Mouse (Mus musculus): ENCODE results near the gene Gm9803. TPM values are rescaled to one million over a fixed set of nuclear protein-coding genes. Genes with fewer than 3 reads are reported as not detected.
A peak's percentile ranks its signal among the peaks of the same experiment; 100 is the strongest.

Gm9803 gene
- total and polyA plus RNA-seq, 2 experiments from 2014 or later = 20.8 to 49.6 TPM

DNA sequence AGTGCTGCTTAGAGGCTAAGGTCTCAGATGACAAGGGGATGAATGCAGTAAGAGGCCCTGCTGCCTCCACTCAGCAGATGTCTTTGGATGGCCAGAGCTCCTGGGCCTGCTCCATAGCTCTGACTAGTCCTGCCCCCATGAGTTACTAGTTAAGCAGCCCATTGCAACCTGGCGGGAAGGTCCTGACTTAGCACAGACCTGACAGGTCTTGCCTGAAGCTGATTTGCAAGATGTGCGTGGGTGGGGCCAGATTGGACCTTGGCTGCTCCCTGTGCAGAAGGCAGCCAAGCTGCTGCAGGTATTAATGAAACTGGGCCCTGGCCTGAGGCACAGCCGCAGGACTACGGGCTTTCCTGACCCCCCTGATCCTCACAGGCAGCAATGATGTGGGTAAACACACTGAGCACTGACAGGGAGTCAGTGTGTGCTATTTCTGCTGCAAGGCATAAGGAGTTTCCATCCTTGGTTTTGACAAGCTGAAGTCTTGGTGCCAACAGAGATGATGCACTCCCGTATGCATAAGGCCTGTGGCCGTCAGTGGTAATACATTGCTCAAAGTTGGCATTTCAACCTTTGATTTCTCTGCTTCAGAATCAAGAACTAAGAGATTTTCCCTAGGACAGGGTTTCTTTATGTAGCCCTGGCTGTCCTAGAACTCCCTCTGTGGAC, 6.8 kb upstream of the Gm9803 start:
- ATAC-seq (ENCODE audit: low FRiP score) (peak; percentile 48; the same call in 1 of the 2 replicates), DNase-seq (ENCODE audit: low spot score) (no peak)
- 69% methylated on average over 6 of the region's 6 CpGs for WGBS
- no peak overlapping the region for H3K4me2 ChIP-seq (ENCODE audit: low read depth, low read length, poor library complexity, severe bottlenecking)
- H3K36me3 ChIP-seq (ENCODE audit: insufficient read depth, low read length) = peaks cover 2% of the 10 kb centered on the region; the same call in 1 of the 2 replicates
- H3K27me3 ChIP-seq (ENCODE audit: insufficient read depth, low read length) = no peaks in the 10 kb centered on the region
- H3K9me3 ChIP-seq (ENCODE audit: low read length) = no peaks in the 10 kb centered on the region
- no peak overlapping the region for H3K9ac ChIP-seq (replicated peaks; ENCODE audit: low read length, poor library complexity, severe bottlenecking)
- H3K4me1 ChIP-seq (ENCODE audit: insufficient read depth, low read length) = no peaks in the 10 kb centered on the region
- TF ChIP-seq CTCF (IDR thresholded peaks at IDR 0.05) = 0 out of 2 replicates have a peak, but pooled peaks have one; percentile 2
- no peak overlapping the region for H3K4me3 ChIP-seq (ENCODE audit: low read depth, low read length)
- H3K27ac ChIP-seq (ENCODE audit: low read depth, low read length) = no peak overlapping the region; the same call in 1 of the 2 replicates

DNA sequence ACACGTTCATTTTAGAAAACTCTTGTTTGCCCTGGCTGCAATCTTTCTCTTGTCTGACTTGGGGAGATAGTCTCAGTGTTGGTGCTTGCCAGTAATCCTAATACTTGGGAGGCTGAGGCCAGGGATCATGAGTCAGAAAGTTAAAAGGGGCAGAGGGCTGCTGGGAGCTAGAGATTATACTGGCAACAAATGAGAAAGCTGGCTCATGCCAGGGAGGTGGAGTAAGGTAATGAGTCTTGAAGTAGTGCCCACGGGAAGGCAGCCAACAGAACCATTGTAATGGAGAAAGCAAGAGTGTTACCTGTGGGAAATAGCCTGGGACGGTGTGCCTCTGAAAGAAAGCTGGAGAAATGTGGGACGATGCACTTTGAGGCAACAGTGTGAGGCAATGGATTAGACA, 6.0 kb upstream of the Gm9803 start:
- H3K27ac ChIP-seq (ENCODE audit: low read depth, low read length) = no peak overlapping the region
- H3K4me1 ChIP-seq (ENCODE audit: insufficient read depth, low read length) = no peaks in the 10 kb centered on the region
- H3K9me3 ChIP-seq (ENCODE audit: low read length) = no peaks in the 10 kb centered on the region
- no peaks in the 10 kb centered on the region for H3K36me3 ChIP-seq (ENCODE audit: insufficient read depth, low read length)
- ATAC-seq (ENCODE audit: low FRiP score) = no peak
- no peaks in the 10 kb centered on the region for H3K27me3 ChIP-seq (ENCODE audit: insufficient read depth, low read length)
- no peak overlapping the region for H3K4me2 ChIP-seq (ENCODE audit: low read depth, low read length, poor library complexity, severe bottlenecking)
- DNase-seq (ENCODE audit: low spot score) = peak; percentile 48
- H3K4me3 ChIP-seq (ENCODE audit: low read depth, low read length) = no peak overlapping the region
- no peak for TF ChIP-seq CTCF (IDR thresholded peaks at IDR 0.05)
- H3K9ac ChIP-seq (replicated peaks; ENCODE audit: low read length, poor library complexity, severe bottlenecking) = no peak overlapping the region
- 55% methylated on average over 4 of the region's 4 CpGs for whole genome bisulfite sequencing

DNA sequence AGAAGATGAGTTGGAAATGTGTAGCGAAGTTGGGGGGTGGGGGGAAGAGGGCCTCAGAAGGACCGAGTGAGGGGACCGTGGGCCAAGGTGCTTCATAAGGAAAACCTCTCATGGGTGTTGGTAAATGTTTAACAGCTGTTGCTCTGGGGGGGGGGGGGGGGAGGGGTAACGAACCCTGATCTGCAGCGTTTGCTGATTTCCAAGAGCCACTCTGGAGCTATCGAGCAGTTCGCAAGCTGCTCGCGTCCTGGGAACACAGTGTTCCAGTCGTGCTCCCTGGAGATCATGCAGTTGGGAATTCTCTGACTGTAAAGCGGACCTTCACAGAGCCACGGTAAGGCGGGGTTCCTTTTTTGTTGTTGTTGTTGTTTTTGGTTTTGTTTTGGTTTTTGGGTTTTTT, 5.5 kb upstream of the Gm9803 start:
- Histone ChIP-seq H3K4me2 (ENCODE audit: low read depth, low read length, poor library complexity, severe bottlenecking) (no peak overlapping the region), H3K36me3 (ENCODE audit: insufficient read depth, low read length) (no peaks in the 10 kb centered on the region), H3K4me3 (ENCODE audit: low read depth, low read length) (no peak overlapping the region), H3K27me3 (ENCODE audit: insufficient read depth, low read length) (no peaks in the 10 kb centered on the region), H3K27ac (ENCODE audit: low read depth, low read length) (no peak overlapping the region), H3K9ac (replicated peaks; ENCODE audit: low read length, poor library complexity, severe bottlenecking) (no peak overlapping the region), H3K9me3 (ENCODE audit: low read length) (no peaks in the 10 kb centered on the region), H3K4me1 (ENCODE audit: insufficient read depth, low read length) (no peaks in the 10 kb centered on the region)
- no peak for TF ChIP-seq CTCF (IDR thresholded peaks at IDR 0.05)
- ATAC-seq (ENCODE audit: low FRiP score) (no peak), DNase-seq (ENCODE audit: low spot score) (no peak)
- 84% methylated on average over 11 of the region's 13 CpGs for WGBS

DNA sequence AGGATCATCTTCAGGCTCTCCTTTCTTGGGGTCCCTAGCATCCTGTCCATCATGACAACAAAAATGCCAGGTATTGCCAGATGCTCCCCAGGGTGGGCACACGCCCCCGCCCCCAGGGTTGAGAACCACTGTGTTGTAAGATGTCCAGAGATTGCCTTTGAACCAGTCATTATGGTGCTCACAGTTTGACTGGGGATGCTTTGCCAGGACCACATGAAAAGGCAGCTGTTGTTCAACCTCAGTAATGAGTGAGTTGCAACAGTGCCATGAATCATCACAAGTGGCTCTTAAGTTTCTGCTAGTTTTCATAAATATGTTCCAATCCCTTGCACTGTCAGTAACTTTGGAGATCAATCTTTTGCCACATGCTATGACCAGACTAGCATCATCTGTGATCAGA, 3.9 kb upstream of the Gm9803 start:
- ATAC-seq (ENCODE audit: low FRiP score) (no peak), DNase-seq (ENCODE audit: low spot score) (no peak)
- Histone ChIP-seq H3K36me3 (ENCODE audit: insufficient read depth, low read length) (peaks cover 4% of the 10 kb centered on the region), H3K4me1 (ENCODE audit: insufficient read depth, low read length) (no peaks in the 10 kb centered on the region), H3K4me2 (ENCODE audit: low read depth, low read length, poor library complexity, severe bottlenecking) (no peak overlapping the region), H3K9ac (replicated peaks; ENCODE audit: low read length, poor library complexity, severe bottlenecking) (no peak overlapping the region), H3K9me3 (ENCODE audit: low read length) (no peaks in the 10 kb centered on the region), H3K27ac (ENCODE audit: low read depth, low read length) (no peak overlapping the region), H3K27me3 (ENCODE audit: insufficient read depth, low read length) (no peaks in the 10 kb centered on the region), H3K4me3 (ENCODE audit: low read depth, low read length) (no peak overlapping the region)
- TF ChIP-seq CTCF (IDR thresholded peaks at IDR 0.05) = no peak
- WGBS = 96% methylated on average over 2 of the region's 2 CpGs

DNA sequence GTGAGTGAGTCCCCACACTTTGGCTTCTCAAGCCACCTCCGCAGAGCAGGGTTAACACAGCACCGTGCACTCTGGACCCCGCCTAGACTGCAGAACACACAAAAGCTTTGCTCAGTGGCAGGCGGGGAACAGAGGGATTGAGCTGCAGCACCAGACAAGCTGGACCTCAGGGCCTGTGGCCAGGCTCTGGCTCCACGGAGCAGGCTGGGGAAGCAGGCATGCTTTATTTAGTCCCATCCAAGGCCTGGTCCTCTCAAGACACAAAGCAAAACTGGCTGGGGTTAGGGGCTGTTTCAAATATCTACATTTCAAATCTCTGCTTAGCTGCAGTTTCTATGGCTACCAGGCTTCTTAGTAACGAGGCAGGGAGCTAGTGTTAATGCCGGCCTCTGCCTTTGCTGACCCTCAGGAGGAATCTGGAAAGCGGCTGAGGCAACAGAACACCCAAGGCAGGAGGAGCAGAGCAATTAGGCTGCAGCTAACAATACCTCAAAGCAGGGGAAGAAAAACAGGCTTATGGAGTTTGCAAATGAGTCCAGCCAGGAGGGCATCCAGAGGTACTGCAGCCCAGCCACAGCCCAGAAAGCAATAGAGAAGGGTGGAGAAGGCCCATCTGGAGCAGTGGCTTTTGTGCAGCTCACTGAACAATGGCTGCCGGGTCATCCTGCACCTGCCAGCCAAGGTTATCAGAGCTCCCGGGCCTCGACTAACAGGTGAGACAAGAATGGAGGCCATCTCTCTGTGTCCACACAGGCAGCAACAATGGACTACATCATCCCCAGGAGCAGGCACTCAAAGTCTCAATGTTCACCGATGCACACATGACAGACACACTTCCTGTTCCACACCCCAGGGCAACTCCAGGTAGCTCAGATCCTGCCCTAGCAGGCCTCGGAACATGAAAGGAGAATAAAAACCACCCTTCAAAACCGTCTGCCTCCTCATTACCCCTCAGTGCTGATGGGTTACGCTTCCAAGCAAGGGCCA, 3.7 kb downstream of the Gm9803 start:
- ATAC-seq (ENCODE audit: low FRiP score) (peak; percentile 74), DNase-seq (ENCODE audit: low spot score) (peak; percentile 60)
- Histone ChIP-seq H3K27ac (ENCODE audit: low read depth, low read length) (peak overlapping the region; percentile 84), H3K36me3 (ENCODE audit: insufficient read depth, low read length) (peaks cover 37% of the 10 kb centered on the region), H3K9ac (replicated peaks; ENCODE audit: low read length, poor library complexity, severe bottlenecking) (peak overlapping the region; percentile 37), H3K4me3 (ENCODE audit: low read depth, low read length) (no peak overlapping the region), H3K9me3 (ENCODE audit: low read length) (no peaks in the 10 kb centered on the region), H3K4me1 (ENCODE audit: insufficient read depth, low read length) (peaks cover 11% of the 10 kb centered on the region; the same call in 1 of the 2 replicates), H3K27me3 (ENCODE audit: insufficient read depth, low read length) (no peaks in the 10 kb centered on the region), H3K4me2 (ENCODE audit: low read depth, low read length, poor library complexity, severe bottlenecking) (no peak overlapping the region)
- peak; percentile 54 for TF ChIP-seq CTCF (IDR thresholded peaks at IDR 0.05)
- 21% methylated on average over 15 of the region's 15 CpGs for WGBS

Data from midbrain, postnatal 0 days (tissue).